Mouse (Mus musculus) intestine, postnatal 0 days (tissue): ENCODE measurements around the gene Pcdh9. TPM values are rescaled to one million over a fixed set of nuclear protein-coding genes. Genes with fewer than 3 reads are reported as not detected.

Experiments used
- ATAC-seq: fragments of 200-750 bp; cut with Nextera tagmentation; 2 replicates; pipeline ENCODE4 v1.8.0; 2017; ENCODE audit warnings: mild to moderate bottlenecking, moderate TSS enrichment, moderate library complexity
- H3K27ac ChIP-seq: fragments of 300-500 bp; sonication (generic); 2 replicates; pipeline ENCODE4 v1.5.1; 2014; ENCODE audit warnings: mild to moderate bottlenecking, low read depth, low read length, moderate library complexity
- H3K27me3 ChIP-seq: fragments of 300-500 bp; sonication (generic); replicated peaks from 2 replicates; pipeline ENCODE4 v1.6.1; 2014; ENCODE audit warnings: low read length, mixed read lengths; ENCODE audit not compliant: control insufficient read depth, insufficient read depth
- H3K36me3 ChIP-seq: fragments of 300-500 bp; sonication (generic); 2 replicates; pipeline ENCODE4 v1.6.1; 2014; ENCODE audit warnings: mild to moderate bottlenecking, moderate library complexity; ENCODE audit not compliant: control insufficient read depth, insufficient read depth
- H3K4me1 ChIP-seq: fragments of 300-500 bp; sonication (generic); replicated peaks from 2 replicates; pipeline ENCODE4 v1.6.1; 2014; ENCODE audit warnings: antibody characterized with exemption, low read length, mixed read lengths; ENCODE audit not compliant: control insufficient read depth, insufficient read depth
- H3K4me2 ChIP-seq: fragments of 300-500 bp; sonication (generic); replicated peaks from 2 replicates; pipeline ENCODE4 v1.6.1; 2014; ENCODE audit warnings: low read depth, mild to moderate bottlenecking, moderate library complexity
- H3K4me3 ChIP-seq: fragments of 300-500 bp; sonication (generic); 2 replicates; pipeline ENCODE4 v1.5.1; 2014; ENCODE audit warnings: low read depth, low read length
- H3K9ac ChIP-seq: fragments of 300-500 bp; sonication (generic); 2 replicates; pipeline ENCODE4 v1.6.1; 2014; ENCODE audit warnings: mild to moderate bottlenecking, low read depth, low read length
- H3K9me3 ChIP-seq: fragments of 300-500 bp; sonication (generic); 2 replicates; pipeline ENCODE4 v1.6.1; 2016; ENCODE audit warnings: mixed run types; ENCODE audit not compliant: control insufficient read depth
- CTCF ChIP-seq: sonication (generic); IDR thresholded peaks from 2 replicates; pipeline ENCODE4 v1.5.1; 2016; ENCODE audit warnings: low read depth, mild to moderate bottlenecking, control low read depth, antibody characterized with exemption, moderate library complexity
- WGBS: fragments of 180-500 bp; shearing (Covaris S2); extraction: QIAGEN DNeasy Blood & Tissue Kit; methylation state at CpG from one replicate; pipeline ENCODE4 v1.1.7; 2014; 5-methylcytosine and 5-hydroxymethylcytosine counted together
- polyA plus RNA-seq: library from polyadenylated mRNA; unstranded; fragments of >200 nt; fragmentation: Nextera tagmentation; extraction: Ambion mirVana; gene quantifications from 2 replicates; pipeline ENCODE4 v1.2.1, GENCODE M21; 2015

Gene Pcdh9
- polyA plus RNA-seq, 1 experiment from 2014 or later: 3.6 TPM

- H3K27ac ChIP-seq: no peak overlapping the region
- no peaks in the 10 kb centered on the region for H3K27me3 ChIP-seq
- ATAC-seq: no peak
- no peak overlapping the region for H3K4me2 ChIP-seq
- H3K36me3 ChIP-seq: no peaks in the 10 kb centered on the region
- H3K4me3 ChIP-seq: no peak overlapping the region
- no peaks in the 10 kb centered on the region for H3K9me3 ChIP-seq
- no peak overlapping the region for H3K9ac ChIP-seq
- no peaks in the 10 kb centered on the region for H3K4me1 ChIP-seq
- TF ChIP-seq CTCF: no peak
- 86% methylated on average over 2 of the region's 2 CpGs for WGBS
Measured at GRCm38 (mm10) chr14:93441852-93442251, 448.6 kb downstream of the Pcdh9 start.

DNA sequence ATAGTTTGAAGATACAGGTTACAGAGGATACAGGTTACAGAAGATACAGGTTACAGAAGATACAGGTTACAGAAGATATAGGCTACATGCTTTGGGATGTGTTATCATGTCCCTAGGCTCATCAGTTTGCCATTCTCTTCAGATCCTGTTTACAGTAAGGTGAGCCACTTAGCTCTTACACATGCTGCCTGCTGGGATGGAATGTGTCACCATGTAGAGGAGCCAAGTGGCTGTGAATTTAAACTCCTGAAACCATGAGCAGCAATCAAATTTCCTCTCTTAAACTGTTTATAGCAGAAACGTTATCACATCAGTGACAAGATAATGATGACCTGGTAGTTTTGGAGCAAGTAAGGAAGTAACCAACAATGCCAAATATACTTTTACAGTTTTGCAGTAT, 453.3 kb downstream of the Pcdh9 start:
- Histone ChIP-seq H3K36me3 (no peaks in the 10 kb centered on the region), H3K27me3 (no peaks in the 10 kb centered on the region), H3K9me3 (no peaks in the 10 kb centered on the region), H3K27ac (no peak overlapping the region), H3K4me3 (no peak overlapping the region), H3K9ac (no peak overlapping the region), H3K4me1 (no peaks in the 10 kb centered on the region), H3K4me2 (no peak overlapping the region)
- WGBS: 36% methylated on average over 1 of the region's 1 CpGs
- no peak for TF ChIP-seq CTCF
- no peak for ATAC-seq

DNA sequence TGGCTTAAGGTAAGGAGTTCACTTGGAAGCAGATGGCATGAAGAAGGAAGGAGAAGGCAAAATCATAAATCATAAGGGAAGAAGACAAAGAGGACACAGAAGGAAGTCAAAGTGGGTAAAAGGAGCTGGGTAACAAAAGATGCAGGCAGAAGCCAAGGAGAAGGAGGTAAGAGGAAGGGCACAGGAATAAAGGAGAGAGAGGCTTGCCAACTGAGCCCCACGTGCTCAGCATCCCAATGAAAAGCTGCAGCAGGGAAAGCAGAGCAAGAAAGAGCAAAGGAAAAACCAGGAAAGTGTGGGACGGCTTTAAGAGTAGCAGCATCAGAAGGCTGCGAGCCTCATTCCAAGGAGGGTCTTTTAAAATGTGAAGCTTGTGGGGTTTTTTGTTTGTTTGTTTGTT, 473.7 kb downstream of the Pcdh9 start:
- TF ChIP-seq CTCF: no peak
- Histone ChIP-seq H3K4me2 (no peak overlapping the region), H3K4me3 (no peak overlapping the region), H3K36me3 (no peaks in the 10 kb centered on the region), H3K4me1 (no peaks in the 10 kb centered on the region), H3K9me3 (no peaks in the 10 kb centered on the region), H3K27ac (no peak overlapping the region), H3K9ac (no peak overlapping the region), H3K27me3 (no peaks in the 10 kb centered on the region)
- ATAC-seq: no peak
- WGBS: 68% methylated on average over 3 of the region's 3 CpGs

GRCm38 (mm10) chr14:93415496-93415895, 475.0 kb downstream of the Pcdh9 start:
- Histone ChIP-seq H3K27ac (no peak overlapping the region), H3K4me1 (no peaks in the 10 kb centered on the region), H3K27me3 (no peaks in the 10 kb centered on the region), H3K4me3 (no peak overlapping the region), H3K36me3 (no peaks in the 10 kb centered on the region), H3K9ac (no peak overlapping the region), H3K9me3 (no peaks in the 10 kb centered on the region), H3K4me2 (no peak overlapping the region)
- no peak for TF ChIP-seq CTCF
- 79% methylated on average over 2 of the region's 2 CpGs for WGBS
- no peak for ATAC-seq

DNA sequence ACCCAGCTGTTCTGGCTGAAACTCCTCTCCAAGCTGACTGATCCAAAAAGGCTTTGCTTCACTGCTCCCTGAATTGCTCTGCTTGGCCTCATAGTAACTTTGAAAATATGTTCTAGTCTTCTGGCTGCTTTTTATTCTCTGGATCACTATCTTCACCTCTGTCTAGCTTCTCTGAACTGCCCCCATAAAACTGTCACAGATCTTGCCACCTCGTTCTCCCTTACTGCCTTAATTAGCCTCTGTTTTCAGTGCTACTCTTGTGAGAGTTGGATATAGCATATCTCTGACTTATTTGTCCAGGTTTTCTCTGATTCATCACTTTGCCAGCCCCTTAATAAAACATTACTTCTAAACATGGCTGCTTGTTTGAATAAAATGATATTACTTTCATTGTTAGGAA, 481.2 kb downstream of the Pcdh9 start:
- Histone ChIP-seq H3K36me3 (no peaks in the 10 kb centered on the region), H3K4me3 (no peak overlapping the region), H3K9ac (no peak overlapping the region), H3K4me1 (no peaks in the 10 kb centered on the region), H3K9me3 (no peaks in the 10 kb centered on the region), H3K27me3 (no peaks in the 10 kb centered on the region), H3K27ac (no peak overlapping the region), H3K4me2 (no peak overlapping the region)
- ATAC-seq: no peak
- no peak for TF ChIP-seq CTCF
- 39% methylated on average over 1 of the region's 1 CpGs for WGBS

GRCm38 (mm10) chr14:93407747-93408146, 482.7 kb downstream of the Pcdh9 start:
- Histone ChIP-seq H3K4me2 (no peak overlapping the region), H3K27me3 (no peaks in the 10 kb centered on the region), H3K9me3 (no peaks in the 10 kb centered on the region), H3K9ac (no peak overlapping the region), H3K27ac (no peak overlapping the region), H3K36me3 (no peaks in the 10 kb centered on the region), H3K4me3 (no peak overlapping the region), H3K4me1 (no peaks in the 10 kb centered on the region)
- no peak for TF ChIP-seq CTCF
- WGBS: 87% methylated on average over 5 of the region's 5 CpGs
- ATAC-seq: no peak

GRCm38 (mm10) chr14:93385090-93385489, 505.4 kb downstream of the Pcdh9 start:
- TF ChIP-seq CTCF: no peak
- Histone ChIP-seq H3K9ac (no peak overlapping the region), H3K27me3 (no peaks in the 10 kb centered on the region), H3K4me3 (no peak overlapping the region), H3K36me3 (no peaks in the 10 kb centered on the region), H3K4me2 (no peak overlapping the region), H3K9me3 (no peaks in the 10 kb centered on the region), H3K4me1 (no peaks in the 10 kb centered on the region), H3K27ac (no peak overlapping the region)
- no peak for ATAC-seq
- 74% methylated on average over 2 of the region's 2 CpGs for whole genome bisulfite sequencing
